Mouse (Mus musculus) gastrocnemius, postnatal 25 days (tissue): ENCODE measurements around the gene Scfd1. TPM values are rescaled to one million over a fixed set of nuclear protein-coding genes. Genes with fewer than 3 reads are reported as not detected.

ENCODE experiments used
- total RNA-seq, 2 experiments: library from RNA; stranded (reverse); gene quantifications; 1 replicate in 1 of 2; 2 replicates in 1 of 2; pipeline ENCODE4 v1.2.3; 2021

The Scfd1 gene
- total RNA-seq, 2 experiments from 2014 or later, result 15.6 to 17.5 TPM

Other genes starting within 250 kb of the Scfd1 start
- 1 to 10 TPM; 1.7 to 2.0 TPM for gene G2e3, start 29.4 kb upstream of the Scfd1 start, total RNA-seq
- under 1 TPM; 0.13 to 0.15 TPM for gene Coch, start 215.8 kb downstream of the Scfd1 start, total RNA-seq